Mouse (Mus musculus) naive thymus-derived CD4-positive, alpha-beta T cell, adult 2 months (primary cell): Measurements from ENCODE around the gene Bcar3.
A peak's percentile ranks its signal among the peaks of the same experiment; 100 is the strongest.

Experiments
- DNase-seq: peaks from one replicate; pipeline ENCODE4 v3.0.0-alpha.2; 2011; ENCODE audit warnings: low read depth

Bcar3 gene

DNA sequence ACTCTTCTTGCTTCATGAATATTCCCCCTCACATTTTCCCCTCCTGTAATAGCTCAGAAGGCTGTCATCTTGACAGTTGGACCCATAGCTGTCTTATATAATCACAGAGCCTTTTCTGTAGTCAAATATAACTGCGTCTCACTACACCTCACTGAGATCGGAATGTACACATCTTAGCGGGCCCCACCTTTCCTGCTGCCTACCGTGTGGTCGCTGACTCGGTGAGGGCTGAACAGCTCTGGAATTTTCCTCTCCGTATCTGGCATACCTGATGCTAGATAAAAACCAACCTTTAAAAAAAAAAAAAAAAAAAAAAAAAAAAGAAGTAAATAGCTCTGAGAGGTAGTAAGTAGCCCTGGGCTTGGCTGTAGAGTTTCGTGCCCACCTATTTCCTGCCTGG, 164.8 kb downstream of the Bcar3 start:
- no peak for DNase-seq

DNA sequence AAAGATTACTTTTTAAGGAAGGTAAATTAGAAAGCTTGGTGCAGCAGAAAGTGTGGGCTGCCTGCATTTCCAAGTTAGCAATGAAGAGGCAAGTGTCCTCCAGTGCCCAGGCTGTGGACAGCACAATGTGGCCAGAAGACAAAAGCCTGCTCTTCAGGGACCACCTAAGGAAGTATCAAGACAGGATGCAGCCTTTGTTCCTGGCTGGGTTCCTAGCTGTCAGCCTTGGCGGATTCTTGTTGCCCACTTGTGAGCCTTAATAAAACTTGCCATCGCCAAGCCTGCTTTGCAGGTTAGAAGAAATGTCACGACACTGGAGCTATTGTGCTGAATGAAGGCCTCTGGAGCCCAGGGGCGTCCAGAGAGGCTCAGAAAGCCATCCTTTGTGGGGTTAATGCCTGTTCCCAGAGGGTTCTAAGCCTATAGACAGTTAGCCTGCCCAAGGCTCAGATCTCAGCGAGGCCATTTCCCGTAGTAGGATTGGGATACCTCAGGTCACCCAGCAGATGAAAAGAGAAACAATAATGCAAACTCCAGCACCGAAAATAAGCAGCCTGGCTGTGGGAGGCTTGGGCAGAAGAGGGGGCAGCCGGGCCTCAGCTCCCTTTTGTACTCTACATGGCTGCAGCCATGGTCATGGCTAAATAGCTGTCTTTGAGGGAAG, 167.0 kb downstream of the Bcar3 start:
- no peak for DNase-seq

DNA sequence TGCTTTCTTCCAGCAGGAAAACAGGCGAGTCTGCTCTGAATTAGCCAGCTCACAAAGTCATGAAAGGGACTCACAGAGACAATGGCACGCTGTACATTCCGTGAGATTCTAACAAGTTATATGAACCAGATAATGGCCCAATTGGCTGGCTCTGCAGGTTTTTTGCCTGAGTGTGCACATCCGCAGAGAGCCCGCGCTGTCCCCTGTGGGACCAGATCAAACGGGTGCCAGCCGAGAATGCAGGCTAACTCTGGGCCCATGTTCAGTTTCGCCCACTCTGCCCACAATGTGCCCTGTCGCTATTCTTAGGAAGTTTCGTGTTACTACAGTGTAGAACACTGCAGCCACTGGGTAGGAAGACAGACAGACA, 167.6 kb downstream of the Bcar3 start:
- DNase-seq, result no peak

DNA sequence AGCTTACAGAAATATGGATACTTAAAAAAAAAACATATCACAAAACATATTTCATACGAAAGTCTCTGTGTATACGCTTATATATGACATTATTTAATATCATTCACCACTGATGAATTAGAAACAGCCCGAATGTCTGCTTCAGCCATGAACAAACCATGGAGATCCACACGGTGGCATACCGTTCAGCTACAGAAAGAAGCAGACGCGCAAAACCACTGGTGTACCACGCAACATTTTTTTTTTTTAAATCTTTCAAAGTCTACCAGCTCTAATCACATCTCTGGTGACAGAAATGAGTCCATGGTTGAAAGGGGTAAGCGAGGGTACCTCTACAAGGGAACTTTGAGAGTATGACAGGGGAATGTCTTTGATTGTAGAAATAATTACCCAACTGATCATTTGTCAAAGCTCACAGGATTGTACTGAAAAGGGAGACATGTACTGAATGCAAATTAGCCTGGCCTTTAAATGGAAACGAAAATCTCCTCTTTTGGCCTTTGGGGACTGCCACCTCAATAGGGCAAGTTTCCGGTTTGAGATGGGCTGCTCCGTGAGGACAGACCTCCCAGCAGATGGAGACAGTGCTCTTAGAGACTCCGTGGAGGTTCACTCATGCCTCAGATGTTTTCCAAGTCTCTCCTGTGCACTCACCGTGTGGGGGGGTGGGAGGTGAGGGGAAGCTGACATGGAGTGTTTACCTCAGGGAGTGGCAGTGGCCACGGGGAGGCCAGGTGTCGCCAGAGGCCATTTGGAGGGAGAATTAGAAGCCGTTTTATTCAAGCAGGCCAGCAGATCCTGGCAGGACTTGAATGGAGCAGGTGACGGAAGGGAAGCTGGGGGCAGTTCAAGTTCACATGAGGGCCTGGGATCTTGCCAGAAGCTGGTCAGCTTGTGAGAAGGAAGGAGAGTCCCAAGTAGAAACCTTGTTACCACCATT, 168.3 kb downstream of the Bcar3 start:
- no peak for DNase-seq

DNA sequence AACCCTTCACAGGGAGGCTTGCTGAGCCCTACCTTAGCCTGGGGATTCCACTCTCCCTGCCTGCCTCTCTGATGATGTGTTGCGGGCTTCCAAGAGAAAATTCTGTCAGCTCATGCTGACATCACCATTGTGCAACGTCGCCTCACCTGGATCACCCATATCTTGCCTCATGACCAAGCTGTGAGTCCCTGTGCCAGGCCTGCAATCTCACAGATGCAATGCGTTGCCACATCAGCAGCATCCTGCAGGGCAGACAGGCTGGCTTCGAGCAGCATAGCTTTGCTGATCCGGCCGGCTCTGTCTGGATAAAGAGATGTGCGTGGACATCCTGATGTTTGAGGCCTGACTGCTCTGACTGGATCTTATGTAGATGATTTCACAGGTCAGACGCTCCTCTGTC, 169.2 kb downstream of the Bcar3 start:
- no peak for DNase-seq

DNA sequence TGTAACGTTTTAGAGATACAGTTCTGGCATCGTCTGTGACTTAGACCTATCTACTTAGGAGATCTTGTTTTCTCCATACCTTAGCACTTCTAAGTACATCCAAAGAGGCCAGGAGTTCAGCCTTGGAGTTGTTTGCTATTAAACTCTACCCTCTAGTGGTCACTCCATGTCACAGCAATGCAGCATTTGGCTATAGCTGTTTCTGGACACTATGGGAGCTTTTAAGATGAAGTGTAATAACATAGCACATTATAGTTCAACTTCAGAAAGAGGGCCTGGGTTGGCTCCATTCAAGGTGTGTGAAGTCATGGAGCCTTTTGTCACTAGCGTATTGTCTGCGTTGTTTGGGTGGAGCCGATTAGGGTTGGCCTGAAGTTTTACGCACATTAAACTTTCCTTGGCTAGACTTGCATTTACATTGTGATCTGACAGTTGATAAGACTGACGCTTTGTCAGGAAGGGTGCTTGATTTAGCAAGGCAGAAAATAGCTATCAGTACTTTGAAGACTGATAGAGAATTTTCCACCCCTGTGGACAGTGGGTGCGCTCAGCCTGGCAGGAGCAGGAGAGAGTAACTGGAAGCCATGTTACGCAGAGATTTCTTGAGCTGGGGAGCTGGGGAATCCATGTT, 172.3 kb downstream of the Bcar3 start:
- peak; percentile 64 for DNase-seq

DNA sequence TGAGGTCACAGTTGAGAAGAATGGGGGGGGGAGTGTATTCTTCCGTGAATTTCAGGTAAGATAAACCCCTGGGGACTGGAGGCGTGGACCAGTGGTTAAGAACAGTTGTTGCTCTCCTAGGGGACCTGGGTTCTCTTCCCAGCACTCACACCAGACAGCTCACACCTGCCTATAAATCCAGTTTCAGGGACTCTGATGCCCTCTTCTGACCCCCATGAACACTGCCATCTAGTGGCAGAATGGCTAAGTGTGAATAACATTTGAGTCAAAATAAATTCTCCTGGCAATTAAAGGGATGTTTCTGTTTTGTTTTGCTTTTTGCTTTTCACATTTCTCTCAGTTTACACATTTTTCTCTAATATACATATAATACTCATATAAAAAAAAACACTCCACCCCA, 174.0 kb downstream of the Bcar3 start:
- peak; percentile 76 for DNase-seq

DNA sequence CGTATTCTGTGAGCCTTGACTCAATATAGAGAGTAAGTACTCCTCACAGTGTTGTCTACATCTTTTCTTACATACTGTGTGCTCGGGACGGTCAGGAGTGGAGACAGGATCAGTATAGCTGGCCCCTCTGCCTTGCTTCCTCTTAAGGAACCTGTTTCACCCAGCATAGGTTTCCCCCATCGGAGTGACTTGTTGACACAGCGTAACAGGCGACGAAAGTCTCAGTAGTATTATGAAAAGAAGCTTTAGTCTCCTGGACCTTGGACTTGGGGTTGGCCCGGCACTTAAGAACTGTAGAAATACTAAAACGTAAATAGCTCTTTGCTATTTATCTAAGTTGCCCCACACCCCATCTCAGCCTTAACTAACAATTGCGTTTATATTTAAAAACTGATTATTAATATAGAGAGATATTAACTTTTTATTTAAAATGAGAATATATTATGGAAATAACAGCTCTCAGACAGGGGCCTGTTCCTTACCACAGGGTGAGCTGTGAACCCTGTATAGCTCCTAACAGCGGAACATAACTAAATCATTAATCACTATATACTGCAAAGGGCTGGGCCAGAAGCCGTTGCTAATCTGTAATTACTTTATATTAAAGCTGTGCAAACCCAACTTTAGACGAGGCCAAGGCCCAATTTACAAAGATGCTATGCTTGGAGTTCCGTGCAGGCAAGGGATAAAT, 176.5 kb downstream of the Bcar3 start:
- no peak for DNase-seq

DNA sequence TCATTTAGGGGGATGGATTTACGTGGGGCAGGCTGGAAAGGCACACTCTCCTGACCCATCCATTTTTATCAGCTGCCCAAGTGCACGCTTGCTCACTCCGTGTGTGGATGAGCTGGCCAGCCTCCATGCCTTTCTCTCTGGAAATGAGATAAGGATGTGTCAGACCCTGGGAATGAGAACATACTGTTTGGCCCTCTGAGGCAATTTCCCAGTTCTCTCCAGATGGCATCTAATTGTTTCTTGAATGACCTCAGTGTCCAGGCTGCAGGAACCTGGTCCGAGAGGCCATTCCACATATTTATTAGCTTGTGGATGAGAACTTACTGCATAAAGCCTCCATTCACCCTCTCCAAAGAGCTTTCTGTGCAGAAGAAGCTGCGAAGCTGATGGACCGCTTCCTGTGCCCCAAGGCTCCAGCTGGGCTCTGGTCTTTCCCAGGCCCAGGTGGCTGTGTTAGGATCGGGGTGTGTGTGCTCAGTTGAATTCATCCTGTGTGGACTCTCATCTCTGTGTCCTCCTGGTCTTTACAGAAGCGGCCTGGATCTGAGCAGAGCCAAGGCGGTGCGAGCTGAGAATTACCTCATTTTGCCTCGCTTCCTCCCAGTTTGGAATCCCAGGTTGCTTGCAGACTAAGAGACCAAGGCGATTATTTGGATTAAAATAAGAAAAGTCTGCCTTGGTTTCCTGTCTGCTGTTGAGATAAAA, 177.2 kb downstream of the Bcar3 start:
- DNase-seq, result no peak

DNA sequence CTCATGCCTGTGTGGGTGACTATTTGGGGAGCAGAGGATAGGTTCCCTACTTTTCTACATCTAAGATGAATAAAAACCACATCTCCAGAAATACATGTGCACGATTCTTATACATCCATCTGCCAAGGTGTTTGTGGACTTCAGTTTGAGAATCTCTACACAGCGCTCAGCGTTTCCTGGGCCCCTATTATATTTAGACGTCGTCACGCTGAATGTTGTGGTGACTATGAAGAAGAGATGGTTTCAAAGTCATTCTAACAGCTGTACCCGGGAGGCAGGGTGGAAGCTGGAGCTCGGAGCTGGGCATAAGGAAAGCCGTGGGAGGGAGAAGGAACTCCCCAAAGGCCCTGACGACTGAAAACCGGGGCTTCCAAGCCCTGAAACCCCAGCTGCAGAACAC, 178.5 kb downstream of the Bcar3 start:
- no peak for DNase-seq

DNA sequence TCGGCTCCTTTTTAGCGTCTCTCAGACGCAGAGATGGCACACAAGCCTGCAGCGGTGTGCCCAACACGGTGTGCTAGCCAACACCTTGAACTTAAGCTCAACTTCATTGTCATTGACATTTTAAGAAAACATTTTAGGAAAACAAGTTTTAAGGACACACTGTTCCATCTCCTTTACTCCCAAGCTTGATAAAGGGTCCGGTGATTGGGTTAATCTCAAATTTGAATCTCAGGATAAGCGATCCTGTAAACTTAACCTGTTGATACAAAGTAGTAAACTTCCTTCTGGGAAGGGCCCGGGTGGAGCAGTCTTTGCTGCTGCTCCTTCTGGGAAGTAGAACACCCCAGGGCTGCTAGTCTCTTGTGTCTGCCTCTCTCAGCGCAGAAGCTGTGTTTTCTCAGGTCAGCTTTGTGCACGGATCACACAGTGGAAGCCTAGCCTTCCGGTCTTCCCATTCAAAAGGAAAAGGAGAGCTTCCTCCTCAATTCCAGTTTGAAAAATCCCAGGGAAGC, 179.6 kb downstream of the Bcar3 start:
- no peak for DNase-seq

DNA sequence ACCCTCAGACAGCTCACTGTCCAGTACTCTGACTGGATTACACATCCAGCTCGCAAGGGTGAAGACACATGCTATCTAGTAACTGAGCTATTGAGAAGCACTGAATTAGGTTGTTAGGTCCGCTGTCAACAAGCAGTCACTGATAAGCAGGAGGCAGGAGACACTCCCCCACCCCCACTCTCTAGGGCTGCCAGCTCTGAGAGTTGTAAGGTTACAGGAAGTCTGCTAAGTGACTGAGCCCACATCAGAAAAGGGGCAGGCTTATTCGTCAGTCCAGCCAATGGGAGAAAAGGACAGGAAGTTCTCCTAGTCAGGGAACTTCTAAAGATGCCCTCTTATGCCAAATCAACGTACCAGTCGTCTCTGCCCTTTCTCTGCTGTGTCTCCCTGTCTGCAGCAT, 180.1 kb downstream of the Bcar3 start:
- DNase-seq, result peak; percentile 84

DNA sequence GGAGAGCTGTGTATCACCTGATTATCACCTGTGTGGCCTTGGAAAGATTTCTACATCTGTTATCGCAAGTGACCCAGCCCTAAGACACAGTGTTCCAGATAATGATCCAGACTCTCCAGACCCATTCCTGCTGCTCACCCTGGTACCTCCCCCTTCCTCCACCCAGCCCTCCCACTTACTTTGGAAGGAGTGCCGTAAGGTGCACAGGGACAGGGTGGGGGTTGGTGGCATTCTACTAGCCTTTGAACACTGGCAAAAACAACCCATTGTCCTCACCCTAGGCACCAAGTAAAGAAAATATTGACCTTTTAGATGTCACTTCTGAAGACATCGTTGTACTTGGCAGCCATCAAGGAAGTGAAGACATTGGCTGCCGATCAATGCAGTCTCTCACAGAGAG, 180.9 kb downstream of the Bcar3 start:
- DNase-seq, result peak; percentile 12

DNA sequence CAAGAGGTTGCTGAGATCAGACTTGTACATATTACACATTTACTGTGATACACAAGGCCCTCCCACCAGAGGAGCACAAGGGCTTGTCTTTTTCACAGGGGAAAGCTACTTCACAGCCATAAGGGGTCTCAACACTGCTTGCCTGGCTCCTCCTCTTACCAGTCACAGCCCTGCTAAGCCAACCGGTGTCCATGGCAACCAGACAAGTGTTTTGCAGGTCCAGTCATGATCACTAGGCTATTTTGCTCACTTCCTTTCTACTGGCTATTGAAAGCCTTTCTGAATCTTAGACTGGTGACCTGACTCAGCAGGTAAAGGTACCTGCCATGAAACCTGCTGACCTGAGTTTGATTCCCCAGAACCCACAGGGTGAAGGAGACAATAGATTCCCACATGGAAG, 181.8 kb downstream of the Bcar3 start:
- DNase-seq, result no peak

DNA sequence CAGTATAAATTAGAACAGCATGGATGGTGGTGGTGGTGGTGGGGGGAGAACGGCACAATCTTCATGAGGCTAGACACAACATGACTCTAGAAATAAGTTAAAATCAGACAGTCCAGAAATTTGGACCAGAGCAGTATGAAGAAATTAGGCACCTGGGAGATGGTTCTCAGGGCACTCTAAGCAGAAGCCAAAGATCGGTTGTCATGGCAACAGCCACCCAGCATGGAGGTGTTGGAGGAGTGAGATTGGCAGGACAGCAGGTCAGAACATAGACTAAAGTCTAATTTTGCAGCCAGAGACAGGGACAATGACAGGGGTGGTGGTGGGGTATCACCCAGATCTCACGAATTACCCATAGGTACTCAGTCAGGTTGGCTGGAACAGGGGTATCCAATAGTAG, 182.7 kb downstream of the Bcar3 start:
- no peak for DNase-seq

DNA sequence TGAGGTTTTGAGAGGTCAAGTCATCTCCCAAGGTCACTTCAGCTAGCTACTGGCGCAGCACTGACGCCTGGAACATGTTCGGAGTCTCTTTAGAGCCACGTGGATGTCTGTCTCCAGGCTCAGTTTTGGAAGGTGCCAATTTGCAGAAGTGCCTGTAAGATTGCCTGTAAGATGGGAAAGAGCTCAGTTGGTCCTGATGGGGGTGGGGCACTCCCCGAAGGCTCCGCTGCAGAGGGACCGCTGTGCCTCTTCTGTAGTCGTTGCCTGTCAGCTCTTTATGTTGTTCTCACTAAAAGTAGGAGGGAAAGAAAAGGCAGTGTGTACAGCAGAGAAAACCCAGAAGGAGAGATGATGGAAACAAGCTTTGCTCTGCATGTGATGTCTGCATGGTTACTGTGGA, 183.6 kb downstream of the Bcar3 start:
- DNase-seq, result no peak

DNA sequence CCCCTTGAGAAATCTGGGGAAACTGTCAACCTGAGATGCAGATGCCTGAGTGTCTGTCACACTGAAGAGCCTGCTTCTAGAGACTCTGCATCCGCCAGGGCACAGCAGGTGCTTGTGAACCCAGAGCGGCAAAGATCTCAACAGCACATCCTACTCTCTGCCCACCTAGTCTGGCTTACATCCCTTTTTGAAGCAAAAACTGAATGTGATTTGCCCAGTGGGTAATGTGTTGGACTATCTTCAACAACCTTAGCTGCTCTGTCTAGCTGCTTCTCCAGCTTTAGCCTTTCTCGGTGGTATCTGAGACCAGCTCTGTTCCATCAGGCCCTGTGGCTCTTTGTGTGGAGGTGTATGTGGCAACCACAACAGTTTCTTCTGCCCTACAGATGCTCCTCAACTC, 184.8 kb downstream of the Bcar3 start:
- DNase-seq, result no peak

DNA sequence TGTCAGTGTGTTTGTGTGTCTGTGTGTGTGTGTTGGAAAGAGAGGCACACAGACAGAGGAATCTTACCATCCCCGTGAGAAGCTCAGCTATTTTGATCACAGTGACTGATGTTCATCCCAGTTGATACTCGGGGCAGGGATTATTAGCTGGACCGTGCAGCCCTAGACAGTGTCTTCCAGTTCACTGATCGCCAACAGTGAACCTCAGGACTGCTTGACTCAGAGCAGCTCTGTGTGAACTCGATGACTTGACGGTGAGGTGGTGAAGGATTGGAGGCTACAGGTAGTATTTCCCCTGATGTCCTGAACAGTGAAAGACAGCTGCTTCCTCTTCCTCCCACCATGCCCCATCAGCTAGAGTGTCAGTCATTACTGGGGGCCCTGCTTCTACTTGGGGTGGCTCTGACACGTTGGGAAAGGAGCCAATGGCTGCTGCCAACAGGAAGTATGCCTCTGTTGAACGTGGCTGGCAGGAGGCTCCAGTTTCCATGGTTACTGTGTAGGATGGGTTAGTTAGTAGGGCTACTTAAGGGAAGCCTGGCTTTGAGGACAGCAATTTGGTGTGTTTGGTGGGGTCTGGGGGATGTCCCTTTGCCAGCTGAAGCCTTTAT, 186.2 kb downstream of the Bcar3 start:
- DNase-seq, result no peak

DNA sequence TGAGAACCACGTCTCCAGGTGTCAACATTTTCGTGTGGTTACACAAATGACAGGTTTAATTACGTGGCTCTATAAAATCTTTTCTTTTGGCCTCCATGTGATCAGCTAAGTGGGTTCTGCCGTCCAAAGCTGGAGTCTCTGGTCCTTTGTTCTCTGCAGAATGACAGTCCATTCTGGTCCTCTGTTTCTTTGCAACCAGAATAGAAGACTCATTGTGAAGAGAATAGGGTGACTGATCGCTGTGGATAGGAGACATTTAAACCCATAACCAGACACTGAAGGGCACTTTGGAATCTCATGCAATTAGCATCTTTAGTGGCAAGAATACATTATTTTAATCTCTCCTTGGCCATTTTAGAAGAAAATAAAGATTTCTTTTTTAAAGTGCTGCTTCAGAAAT, 187.1 kb downstream of the Bcar3 start:
- no peak for DNase-seq

DNA sequence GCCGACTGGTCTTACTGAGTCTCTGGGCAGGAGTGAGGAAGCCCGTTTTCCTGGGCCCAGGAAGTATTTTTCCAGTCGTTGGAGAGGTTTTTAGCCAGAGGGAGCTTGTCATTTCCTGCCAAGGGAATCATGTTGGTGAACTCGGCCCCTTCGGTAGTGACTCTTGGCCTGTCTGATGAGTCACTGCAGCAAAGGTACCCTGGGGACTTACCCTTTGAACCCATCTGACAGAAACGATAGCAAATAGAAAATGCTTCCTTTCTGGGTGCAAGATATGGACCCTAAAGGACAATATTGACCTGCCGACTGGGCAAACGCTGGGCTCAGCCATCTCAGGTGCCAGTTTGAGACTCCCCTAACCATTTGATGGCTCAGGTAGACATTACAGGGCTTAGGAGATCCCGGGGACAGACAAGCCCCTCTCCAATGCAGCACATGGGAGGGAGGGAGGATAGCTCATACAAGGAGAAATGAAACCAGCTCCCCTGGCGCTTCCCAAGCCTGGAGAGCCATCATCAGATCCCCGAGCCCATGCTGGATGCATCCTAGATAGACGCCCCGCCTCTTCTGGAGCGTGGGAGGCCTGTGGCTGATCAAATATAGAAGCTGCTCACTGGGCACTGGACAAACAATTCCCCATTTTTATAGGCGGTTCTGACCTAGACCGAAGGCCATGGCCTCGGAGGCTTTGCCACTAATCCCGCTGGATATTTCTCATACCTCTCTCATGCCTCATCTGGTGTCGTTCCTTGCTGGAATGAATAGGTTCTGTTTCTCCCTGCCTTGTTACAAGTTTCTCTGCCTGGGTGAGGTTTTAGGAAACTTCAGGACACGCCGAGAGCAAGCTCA, 188.2 kb downstream of the Bcar3 start:
- DNase-seq, result no peak
